Mouse (Mus musculus) adrenal gland, postnatal 10 days (tissue): Measurements from ENCODE around the gene Gm15448. TPM values are rescaled to one million over a fixed set of nuclear protein-coding genes. Genes with fewer than 3 reads are reported as not detected.
"Not testable (repeated sequence)": the region's sequence is repeated elsewhere in the genome, so short reads cannot be mapped to it uniquely, and the experiment has no call there.

ENCODE experiments used
- DNase-seq: peaks from one replicate; pipeline ENCODE4 v3.0.0; 2021; ENCODE audit warnings: mixed read lengths
- long read RNA-seq, 2 experiments: library from polyadenylated mRNA; stranded (forward); transcript quantifications; one replicate each; pipeline ENCODE4 v2.0.0; 2021
- total RNA-seq, 2 experiments: library from RNA; stranded (reverse); gene quantifications; 2 replicates each; pipeline ENCODE4 v1.2.3; 2021

Gene Gm15448
- under 1 TPM; 0.36 to 0.48 TPM for total RNA-seq
- long read RNA-seq, experiment 1: 0 reads
- long read RNA-seq, experiment 2: 0 reads

- not testable (repeated sequence) for DNase-seq
These were observed at the start of gene Gm15448 for GRCm38 (mm10) chr7:3825599-3825998. Gene Gm15448, minus strand, starts transcription at chr7:3825687.

DNA sequence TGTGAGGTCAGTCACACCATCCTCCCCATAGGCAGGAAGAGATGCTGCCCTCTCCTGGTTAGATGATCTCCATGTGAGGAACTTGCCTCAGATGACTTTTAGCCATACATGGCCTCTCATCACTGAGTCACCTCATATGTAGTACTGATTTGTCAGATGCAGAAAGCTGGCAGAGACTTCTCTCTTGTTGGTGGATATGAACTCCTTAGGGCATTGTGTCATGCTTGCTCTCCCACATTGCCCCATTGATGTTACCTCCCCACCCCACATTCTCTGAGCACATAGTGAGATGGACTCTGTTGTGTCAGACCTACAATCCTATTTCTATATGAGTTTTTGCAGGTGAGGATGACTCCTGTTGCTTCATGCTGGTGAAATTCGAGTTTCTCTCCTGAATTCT lies 49.5 kb upstream of the Gm15448 start:
- DNase-seq: not testable (repeated sequence)

DNA sequence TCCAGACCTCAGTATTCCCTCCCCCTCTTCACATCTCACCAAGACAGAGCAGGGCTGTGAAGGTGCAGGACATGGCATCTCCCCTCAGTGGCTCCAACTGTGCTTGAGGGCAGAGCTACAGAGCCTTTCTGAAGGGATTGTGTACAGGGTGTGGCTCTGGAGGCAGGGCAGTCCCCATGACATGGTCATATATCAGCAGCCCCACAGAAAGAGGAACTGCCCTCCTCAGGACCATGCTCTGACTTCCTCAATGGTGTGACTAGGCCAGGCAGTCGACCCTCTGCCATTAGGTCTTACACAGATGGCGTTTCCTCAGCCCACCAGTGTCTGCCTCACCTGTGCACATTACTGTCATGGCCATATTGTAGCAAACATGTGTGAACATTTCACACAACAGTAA lies 19.5 kb upstream of the Gm15448 start, which contains the start of gene Pira2:
Pira2 (minus strand) TSS at position 101 of the 400 bp plus-strand sequence.
- not testable (repeated sequence) for DNase-seq

- DNase-seq: not testable (repeated sequence)
These were observed 12.4 kb upstream of the Gm15448 start for GRCm38 (mm10) chr7:3837854-3838253.

DNA sequence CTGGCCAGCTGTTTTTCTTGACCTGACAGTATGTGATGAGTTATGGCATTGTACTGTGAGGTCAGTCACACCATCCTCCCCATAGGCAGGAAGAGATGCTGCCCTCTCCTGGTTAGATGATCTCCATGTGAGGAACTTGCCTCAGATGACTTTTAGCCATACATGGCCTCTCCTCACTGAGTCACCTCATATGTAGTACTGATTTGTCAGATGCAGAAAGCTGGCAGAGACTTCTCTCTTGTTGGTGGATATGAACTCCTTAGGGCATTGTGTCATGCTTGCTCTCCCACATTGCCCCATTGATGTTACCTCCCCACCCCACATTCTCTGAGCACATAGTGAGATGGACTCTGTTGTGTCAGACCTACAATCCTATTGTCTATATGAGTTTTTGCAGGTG lies 5.1 kb upstream of the Gm15448 start:
- DNase-seq: not testable (repeated sequence)

DNA sequence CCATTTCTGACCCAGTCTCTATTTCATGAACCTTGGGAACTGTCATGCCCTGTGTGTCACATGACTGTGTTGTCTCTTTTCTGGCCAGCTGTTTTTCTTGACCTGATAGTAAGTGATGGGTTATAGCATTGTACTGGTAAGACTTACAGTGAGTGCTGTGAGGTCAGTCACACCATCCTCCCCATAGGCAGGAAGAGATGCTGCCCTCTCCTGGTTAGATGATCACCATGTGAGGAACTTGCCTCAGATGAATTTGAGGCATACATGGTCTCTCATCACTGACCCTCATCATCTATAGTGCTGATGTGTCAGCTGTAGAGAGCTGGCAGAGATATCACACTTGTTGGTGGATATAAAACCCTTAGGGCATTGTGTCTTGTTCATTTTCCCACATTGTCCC lies 13.6 kb downstream of the Gm15448 start:
- DNase-seq: peak; percentile 13

GRCm38 (mm10) chr7:3802935-3803334 lies 22.6 kb downstream of the Gm15448 start:
- DNase-seq: not testable (repeated sequence)

DNA sequence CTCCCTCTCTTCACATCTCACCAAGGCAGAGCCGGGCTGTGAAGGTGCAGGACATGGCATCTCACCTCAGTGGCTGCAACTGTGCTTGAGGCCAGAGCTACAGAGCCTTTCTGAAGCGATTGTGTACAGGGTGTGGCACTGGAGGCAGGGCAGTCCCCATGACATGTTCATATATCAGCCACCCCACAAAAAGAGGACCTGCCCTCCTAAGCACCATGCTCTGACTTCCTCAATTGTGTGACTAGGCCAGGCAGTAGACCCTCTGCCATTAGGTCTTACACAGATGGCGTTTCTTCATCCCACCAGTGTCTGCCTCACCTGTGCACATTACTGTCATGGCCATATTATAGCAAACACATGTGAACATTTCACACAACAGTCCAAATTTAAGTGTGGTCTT lies 25.5 kb downstream of the Gm15448 start:
- not testable (repeated sequence) for DNase-seq

DNA sequence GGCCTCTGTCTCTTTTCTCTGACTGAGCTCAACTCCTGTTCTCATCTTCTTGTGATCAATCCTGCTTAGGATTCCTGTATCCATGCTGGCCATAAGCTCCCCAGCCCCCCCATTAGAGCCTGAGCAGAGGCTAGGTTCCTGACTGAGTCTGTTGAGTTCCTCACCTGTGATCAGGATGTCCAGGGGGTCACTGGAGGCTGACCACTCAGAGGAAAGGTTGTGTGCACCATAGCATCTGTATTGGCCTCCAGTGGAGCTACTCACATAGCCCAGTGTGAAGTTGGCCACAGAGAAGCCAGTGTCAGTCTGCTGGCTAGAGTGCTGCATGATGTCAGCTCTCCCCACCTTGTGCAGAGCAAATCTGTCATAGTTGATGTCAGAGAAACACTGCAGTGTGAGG lies 29.2 kb downstream of the Gm15448 start:
- DNase-seq: not testable (repeated sequence)

Other genes starting within 250 kb of the Gm15448 start
- under 1 TPM; 0.58 to 0.72 TPM for gene Oscar, start 209.5 kb downstream of the Gm15448 start, total RNA-seq
- 1,000 to 10,000 TPM; 1,038 to 1,129 TPM for gene Ndufa3, start 208.3 kb downstream of the Gm15448 start, total RNA-seq
- 10 to 100 TPM; 24.1 to 26.4 TPM for gene Tfpt, start 195.8 kb downstream of the Gm15448 start, total RNA-seq
- gene Prpf31, start 195.7 kb downstream of the Gm15448 start, total RNA-seq: 10 to 100 TPM; 34.5 to 39.4 TPM
- gene Cnot3, start 180.4 kb downstream of the Gm15448 start, total RNA-seq: 10 to 100 TPM; 56.7 to 58.5 TPM
- gene Leng1, start 159.8 kb downstream of the Gm15448 start, total RNA-seq: 10 to 100 TPM; 11.9 to 13.2 TPM
- gene Tmc4, start 148.1 kb downstream of the Gm15448 start, total RNA-seq: 1 to 10 TPM; 8.6 to 9.2 TPM
- 100 to 1,000 TPM in 1 of 2 experiments, 10 to 100 TPM in 1; 99.1 to 114 TPM for gene Tsen34, start 132.8 kb downstream of the Gm15448 start, total RNA-seq
- gene Mboat7, start 132.2 kb downstream of the Gm15448 start, total RNA-seq: 10 to 100 TPM; 48.7 to 59.6 TPM
- gene Rps9, start 121.7 kb downstream of the Gm15448 start, total RNA-seq: 1,000 to 10,000 TPM; 1,078 to 1,086 TPM
- 1 to 10 TPM; 2.3 to 2.5 TPM for gene Pirb, start 105.3 kb downstream of the Gm15448 start, total RNA-seq
- under 1 TPM; 0.57 to 0.70 TPM for gene Pira2, start 19.4 kb upstream of the Gm15448 start, total RNA-seq
- gene Gm14548, start 72.4 kb upstream of the Gm15448 start, total RNA-seq: under 1 TPM in 1 of 2 experiments, not detected in 1; 0.66 TPM
- gene Lilra6, start 89.8 kb upstream of the Gm15448 start, total RNA-seq: under 1 TPM; 0.42 to 0.45 TPM
- gene Lair1, start 237.5 kb upstream of the Gm15448 start, total RNA-seq: 1 to 10 TPM; 1.4 to 2.5 TPM